8 mouse cellular contexts compared by ENCODE assay signal in genomic region chr7:90129271-90129731, GRCm38 (mm10). TPM values are rescaled to one million over a fixed set of nuclear protein-coding genes. Genes with fewer than 3 reads are reported as not detected.
DNase-seq lines count a peak whose midpoint lies in the region; ATAC-seq and TF ChIP-seq lines count a peak whose summit lies in the region.

No protein-coding gene starts in this region.

- H3K4me2 ChIP-seq in midbrain, embryonic 16.5 days (ENCODE audit: low read length), result peak overlapping the region; percentile 62

- WGBS in midbrain, embryonic 16.5 days, result 0% methylated on average over 12 of the region's 12 CpGs

- peaks cover 20% of the 10 kb centered on the region for H3K4me1 ChIP-seq in midbrain, embryonic 16.5 days (ENCODE audit: control insufficient read depth, insufficient read depth, low read length)

- H3K9ac ChIP-seq in midbrain, embryonic 16.5 days (ENCODE audit: low read depth, low read length), result peak overlapping the region; percentile 98

- peak; percentile 53 for ATAC-seq in CD4-positive, CD25-positive, alpha-beta regulatory T cell, adult 4 months
- peak; percentile 19 for ATAC-seq in midbrain, embryonic 16.5 days

- no peak for TF ChIP-seq CTCF in gastrocnemius, adult 2 months (IDR thresholded peaks at IDR 0.05)

- DNase-seq in 3T3-L1 (ENCODE audit: low read depth, low spot score), result peak; percentile 80
- peak; percentile 79 for DNase-seq in cerebellum, adult 9-10 months
- no peak for DNase-seq in gastrocnemius, adult 2 months
- peak; percentile 87 for DNase-seq in induced T-regulatory cell, adult 2 months (ENCODE audit: low read depth)
- peak; percentile 2 for DNase-seq in left cerebral cortex, postnatal 4 days
- peak; percentile 14 for DNase-seq in urinary bladder, postnatal 25 days (ENCODE audit: low spot score)

- peak overlapping the region; percentile 96 for H3K4me3 ChIP-seq in gastrocnemius, adult 2 months
- peak overlapping the region; percentile 92 for H3K4me3 ChIP-seq in midbrain, embryonic 16.5 days (ENCODE audit: low read depth, low read length)

- H3K27me3 ChIP-seq in midbrain, embryonic 16.5 days (ENCODE audit: control insufficient read depth, insufficient read depth, low read depth, low read length), result no peaks in the 10 kb centered on the region

- H3K9me3 ChIP-seq in midbrain, embryonic 16.5 days (replicated peaks; ENCODE audit: control insufficient read depth, low read length, poor library complexity, severe bottlenecking), result no peaks in the 10 kb centered on the region

- H3K36me3 ChIP-seq in midbrain, embryonic 16.5 days (ENCODE audit: control insufficient read depth, insufficient read depth, low read length), result no peaks in the 10 kb centered on the region; the same call in 1 of the 2 replicates

- intact Hi-C loops in gastrocnemius, adult 2 months (cut with DNase I), result loop anchor here (5.0 kb wide), 1 partner anchor 72 kb away; no protein-coding TSS in a partner anchor
- intact Hi-C loops in left cerebral cortex, postnatal 4 days (cut with DNase I), result no loop called here

- peak overlapping the region; percentile 100 for H3K27ac ChIP-seq in gastrocnemius, adult 2 months
- peak overlapping the region; percentile 97 for H3K27ac ChIP-seq in midbrain, embryonic 16.5 days (ENCODE audit: low read length)

RNA-seq across cellular contexts. Expression of gene Picalm, which starts 0.7 kb away (rescaled TPM):
- polyA plus RNA-seq in CD4-positive, CD25-positive, alpha-beta regulatory T cell, adult 4 months (2017; shearing (Covaris generic)), result 10 to 100 TPM; 49.0 to 71.7 TPM
- 10 to 100 TPM; 87.9 to 93.4 TPM for total RNA-seq in gastrocnemius, adult 2 months (2021)
- total RNA-seq in left cerebral cortex, postnatal 4 days (2021), result 100 to 1,000 TPM; 250 to 257 TPM
- 38.9 and 45.5 TPM in 2 replicates for polyA plus RNA-seq in midbrain, embryonic 16.5 days (2015; fragmentation: Nextera tagmentation; extraction: Ambion mirVana)
